Mouse (Mus musculus): ENCODE measurements around the gene Oaz3. TPM values are rescaled to one million over a fixed set of nuclear protein-coding genes. Genes with fewer than 3 reads are reported as not detected.

Oaz3 gene
- polyA plus RNA-seq, 1 experiment from 2014 or later, result 0.97 TPM

DNA sequence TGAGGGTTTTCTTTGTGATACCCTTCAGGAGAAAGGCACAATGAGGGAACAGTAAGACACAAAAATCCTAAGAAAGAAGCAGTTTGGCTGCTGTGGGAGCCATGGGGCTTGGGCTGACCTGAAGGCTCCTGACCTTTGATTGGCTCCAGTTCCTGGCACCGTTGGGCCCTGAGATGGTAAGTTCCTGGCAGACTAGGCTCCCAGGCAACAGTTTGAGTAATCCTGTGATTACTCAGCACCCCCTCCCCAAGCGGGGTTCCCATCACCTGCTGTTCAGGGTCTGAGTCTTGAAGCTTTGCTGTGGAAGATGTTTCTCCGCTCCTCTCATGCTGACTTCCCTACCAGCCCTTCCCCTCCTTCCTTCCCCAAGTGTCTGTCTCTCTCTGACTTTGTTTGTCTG is 60.2 kb downstream of the Oaz3 start:
- Histone ChIP-seq H3K27ac (replicated peaks) (no peak overlapping the region), H3K9me3 (replicated peaks) (no peaks in the 10 kb centered on the region), H3K4me1 (no peaks in the 10 kb centered on the region), H3K4me2 (no peak overlapping the region), H3K9ac (replicated peaks) (no peak overlapping the region), H3K27me3 (replicated peaks) (no peaks in the 10 kb centered on the region), H3K36me3 (no peaks in the 10 kb centered on the region), H3K4me3 (replicated peaks) (no peak overlapping the region)
- WGBS, result 78% methylated on average over 3 of the region's 3 CpGs
- no peak for ATAC-seq (ENCODE audit: low FRiP score)

Other genes starting within 250 kb of the Oaz3 start
- gene Gm5286, start 247.2 kb downstream of the Oaz3 start, polyA plus RNA-seq (2015; fragmentation: Nextera tagmentation; extraction: Ambion mirVana), result not detected in 2 replicates
- gene Gm4778, start 179.9 kb downstream of the Oaz3 start, polyA plus RNA-seq (2015; fragmentation: Nextera tagmentation; extraction: Ambion mirVana), result not detected in 2 replicates
- gene Them4, start 133.8 kb downstream of the Oaz3 start, polyA plus RNA-seq (2015; fragmentation: Nextera tagmentation; extraction: Ambion mirVana), result 54.9 and 63.1 TPM in 2 replicates
- gene Them5, start 101.8 kb downstream of the Oaz3 start, polyA plus RNA-seq (2015; fragmentation: Nextera tagmentation; extraction: Ambion mirVana), result 0.60 and 0.77 TPM in 2 replicates
- 2.1 and 2.9 TPM in 2 replicates for gene C2cd4d, start 81.5 kb downstream of the Oaz3 start, polyA plus RNA-seq (2015; fragmentation: Nextera tagmentation; extraction: Ambion mirVana)
- 0.31 and 1.9 TPM in 2 replicates for gene Rorc, start 71.1 kb downstream of the Oaz3 start, polyA plus RNA-seq (2015; fragmentation: Nextera tagmentation; extraction: Ambion mirVana)
- 2.4 and 2.5 TPM in 2 replicates for gene Lingo4, start 45.4 kb downstream of the Oaz3 start, polyA plus RNA-seq (2015; fragmentation: Nextera tagmentation; extraction: Ambion mirVana)
- gene Tdrkh, start 30.6 kb downstream of the Oaz3 start, polyA plus RNA-seq (2015; fragmentation: Nextera tagmentation; extraction: Ambion mirVana), result 39.2 and 43.5 TPM in 2 replicates
- 61.8 and 63.3 TPM in 2 replicates for gene Mrpl9, start 597 bp downstream of the Oaz3 start, polyA plus RNA-seq (2015; fragmentation: Nextera tagmentation; extraction: Ambion mirVana)
- gene Celf3, start 34.4 kb upstream of the Oaz3 start, polyA plus RNA-seq (2015; fragmentation: Nextera tagmentation; extraction: Ambion mirVana), result 157 and 210 TPM in 2 replicates
- gene Riiad1, start 36.4 kb upstream of the Oaz3 start, polyA plus RNA-seq (2015; fragmentation: Nextera tagmentation; extraction: Ambion mirVana), result 14.1 and 16.1 TPM in 2 replicates
- 96.2 and 96.6 TPM in 2 replicates for gene Snx27, start 138.8 kb upstream of the Oaz3 start, polyA plus RNA-seq (2015; fragmentation: Nextera tagmentation; extraction: Ambion mirVana)
- gene Gm10972, start 199.2 kb upstream of the Oaz3 start, polyA plus RNA-seq (2015; fragmentation: Nextera tagmentation; extraction: Ambion mirVana), result not detected in 2 replicates
- 5.3 and 5.6 TPM in 2 replicates for gene Tuft1, start 215.0 kb upstream of the Oaz3 start, polyA plus RNA-seq (2015; fragmentation: Nextera tagmentation; extraction: Ambion mirVana)
- gene Selenbp2, start 249.6 kb upstream of the Oaz3 start, polyA plus RNA-seq (2015; fragmentation: Nextera tagmentation; extraction: Ambion mirVana), result 0.35 and 1.3 TPM in 2 replicates

All from neural tube, embryonic 15.5 days (tissue).